Mouse (Mus musculus) limb, embryonic 15.5 days (tissue): ENCODE data around the gene Aftph. TPM values are rescaled to one million over a fixed set of nuclear protein-coding genes. Genes with fewer than 3 reads are reported as not detected.
A peak's percentile ranks its signal among the peaks of the same experiment; 100 is the strongest.

Source experiments
- ATAC-seq: fragments of 200-750 bp; cut with Nextera tagmentation; 2 replicates; pipeline ENCODE4 v1.8.0; 2017; ENCODE audit warnings: low read depth, moderate TSS enrichment; ENCODE audit not compliant: insufficient number of reproducible peaks, low FRiP score, low TSS enrichment
- H3K27ac ChIP-seq: fragments of 300-500 bp; sonication (generic); 2 replicates; pipeline ENCODE4 v1.5.1; 2015; ENCODE audit warnings: moderate library complexity, mild to moderate bottlenecking, inconsistent platforms
- H3K27me3 ChIP-seq: fragments of 300-500 bp; sonication (generic); 2 replicates; pipeline ENCODE4 v1.6.1; 2015; ENCODE audit warnings: inconsistent platforms
- H3K36me3 ChIP-seq: fragments of 300-500 bp; sonication (generic); 2 replicates; pipeline ENCODE4 v1.6.1; 2015; ENCODE audit warnings: inconsistent platforms
- H3K4me1 ChIP-seq: fragments of 300-500 bp; sonication (generic); 2 replicates; pipeline ENCODE4 v1.6.1; 2015; ENCODE audit warnings: inconsistent platforms
- H3K4me2 ChIP-seq: fragments of 300-500 bp; sonication (generic); 2 replicates; pipeline ENCODE4 v1.6.1; 2015; ENCODE audit warnings: mild to moderate bottlenecking, inconsistent platforms
- H3K4me3 ChIP-seq: fragments of 300-500 bp; sonication (generic); 2 replicates; pipeline ENCODE4 v1.5.1; 2015; ENCODE audit warnings: mild to moderate bottlenecking, inconsistent platforms
- H3K9ac ChIP-seq: fragments of 300-500 bp; sonication (generic); 2 replicates; pipeline ENCODE4 v1.6.1; 2015; ENCODE audit warnings: inconsistent platforms
- H3K9me3 ChIP-seq: fragments of 300-500 bp; sonication (generic); 2 replicates; pipeline ENCODE4 v1.6.1; 2016; ENCODE audit warnings: inconsistent platforms
- WGBS: fragments of 180-500 bp; shearing (Covaris S2); methylation state at CpG from one replicate; pipeline ENCODE4 v1.1.7; 2015; 5-methylcytosine and 5-hydroxymethylcytosine counted together
- polyA plus RNA-seq: library from polyadenylated mRNA; unstranded; fragments of >200 nt; fragmentation: Nextera tagmentation; extraction: Ambion mirVana; gene quantifications from 2 replicates; pipeline ENCODE4 v1.2.1, GENCODE M21; 2015

Gene Aftph
- polyA plus RNA-seq, 1 experiment from 2014 or later, result 22.6 TPM

- Histone ChIP-seq H3K27me3 (no peaks in the 10 kb centered on the region), H3K27ac (no peak overlapping the region), H3K4me1 (peaks cover 28% of the 10 kb centered on the region), H3K9ac (no peak overlapping the region), H3K36me3 (no peaks in the 10 kb centered on the region), H3K4me2 (no peak overlapping the region), H3K4me3 (no peak overlapping the region), H3K9me3 (no peaks in the 10 kb centered on the region)
- ATAC-seq, result no peak
- 85% methylated on average over 14 of the region's 14 CpGs for WGBS
Measured at GRCm38 (mm10) chr11:20660111-20661097, 81.0 kb downstream of the Aftph start.

- Histone ChIP-seq H3K9me3 (no peaks in the 10 kb centered on the region), H3K27ac (0 out of 2 replicates have a peak overlapping the region, but pooled peaks have one; percentile 33), H3K27me3 (no peaks in the 10 kb centered on the region), H3K4me3 (no peak overlapping the region), H3K4me2 (no peak overlapping the region), H3K36me3 (no peaks in the 10 kb centered on the region), H3K4me1 (peaks cover 36% of the 10 kb centered on the region), H3K9ac (no peak overlapping the region)
- 47% methylated on average over 3 of the region's 3 CpGs for WGBS
- no peak for ATAC-seq
Measured at GRCm38 (mm10) chr11:20659094-20659493, 82.3 kb downstream of the Aftph start.

- Histone ChIP-seq H3K27ac (peak overlapping the region; percentile 33; the same call in 1 of the 2 replicates), H3K4me3 (peak overlapping the region; percentile 0; the same call in 1 of the 2 replicates), H3K9me3 (no peaks in the 10 kb centered on the region), H3K4me2 (peak overlapping the region; percentile 22), H3K36me3 (0 out of 2 replicates have a peak, but pooled peaks cover 3% of the 10 kb centered on the region), H3K27me3 (no peaks in the 10 kb centered on the region), H3K4me1 (peaks cover 31% of the 10 kb centered on the region), H3K9ac (no peak overlapping the region)
- no peak for ATAC-seq
- WGBS, result 36% methylated on average over 10 of the region's 10 CpGs
Measured at GRCm38 (mm10) chr11:20656711-20657057, 84.7 kb downstream of the Aftph start.

DNA sequence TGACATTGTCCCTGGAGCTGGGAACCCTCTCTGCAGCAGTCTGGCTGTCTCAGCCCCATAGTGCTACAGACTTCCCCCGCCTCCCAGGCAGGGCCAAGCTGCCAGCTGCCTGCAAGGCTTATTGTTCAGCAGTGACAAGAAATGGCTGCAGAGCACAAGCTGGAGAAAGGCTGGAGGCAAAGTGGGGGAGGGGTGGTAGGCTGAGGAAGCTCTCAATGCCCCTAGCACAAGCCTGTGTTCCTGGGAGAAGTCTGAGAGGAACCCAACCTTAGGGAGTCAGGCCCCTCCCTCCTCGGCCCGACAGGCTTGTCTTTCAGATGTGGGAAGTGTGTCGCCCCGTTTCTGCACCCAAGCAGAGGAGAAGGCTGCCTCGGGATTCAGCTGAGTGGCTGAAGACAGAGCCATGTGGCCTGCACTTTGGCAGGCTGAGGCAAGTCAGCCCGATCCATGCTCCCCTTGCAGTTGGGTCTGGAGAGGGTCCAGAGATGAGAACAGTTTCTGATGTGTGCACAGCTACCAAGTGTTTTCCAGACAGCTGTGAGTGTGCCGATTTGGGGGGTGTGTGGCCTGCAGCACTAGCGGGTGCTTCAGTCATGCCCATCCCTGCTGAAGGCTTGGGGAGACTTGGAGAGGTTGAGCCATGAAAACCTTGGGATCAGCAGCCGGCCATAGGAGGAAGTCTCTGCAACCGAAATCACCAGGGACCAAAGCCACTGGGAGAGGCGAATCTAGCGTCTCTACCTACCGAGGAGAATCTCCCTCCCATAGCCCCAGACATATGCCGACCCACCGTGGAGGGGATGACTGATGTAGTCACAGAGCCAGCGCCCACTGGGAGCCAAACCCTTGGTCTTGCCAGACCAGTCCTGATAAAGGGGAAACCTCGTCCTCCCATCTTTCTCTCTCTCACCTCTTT, 85.3 kb downstream of the Aftph start:
- H3K4me1 ChIP-seq, result peaks cover 37% of the 10 kb centered on the region

GRCm38 (mm10) chr11:20651166-20651565, 90.2 kb downstream of the Aftph start:
- Histone ChIP-seq H3K27me3 (no peaks in the 10 kb centered on the region), H3K4me2 (no peak overlapping the region), H3K4me3 (no peak overlapping the region), H3K9ac (no peak overlapping the region), H3K4me1 (peaks cover 54% of the 10 kb centered on the region), H3K36me3 (peaks cover 14% of the 10 kb centered on the region), H3K9me3 (no peaks in the 10 kb centered on the region), H3K27ac (peak overlapping the region; percentile 0; the same call in 1 of the 2 replicates)
- ATAC-seq, result no peak
- WGBS, result 26% methylated on average over 1 of the region's 1 CpGs

More for the DNA sequence above, 85.3 kb downstream of the Aftph start:
- Histone ChIP-seq H3K4me2 (peak overlapping the region; percentile 22), H3K27me3 (no peaks in the 10 kb centered on the region), H3K27ac (peak overlapping the region; percentile 65), H3K4me3 (peak overlapping the region; percentile 0; the same call in 1 of the 2 replicates), H3K9ac (0 out of 2 replicates have a peak overlapping the region, but pooled peaks have one; percentile 0), H3K9me3 (no peaks in the 10 kb centered on the region), H3K36me3 (0 out of 2 replicates have a peak, but pooled peaks cover 3% of the 10 kb centered on the region)
- WGBS, result 18% methylated on average over 18 of the region's 18 CpGs
- ATAC-seq, result peak; percentile 57

GRCm38 (mm10) chr11:20650006-20650639, 91.3 kb downstream of the Aftph start:
- Histone ChIP-seq H3K36me3 (peaks cover 14% of the 10 kb centered on the region), H3K27me3 (no peaks in the 10 kb centered on the region), H3K4me1 (peaks cover 50% of the 10 kb centered on the region), H3K9ac (no peak overlapping the region), H3K4me2 (no peak overlapping the region), H3K9me3 (no peaks in the 10 kb centered on the region), H3K27ac (no peak overlapping the region), H3K4me3 (no peak overlapping the region)
- 78% methylated on average over 17 of the region's 17 CpGs for WGBS
- no peak for ATAC-seq

DNA sequence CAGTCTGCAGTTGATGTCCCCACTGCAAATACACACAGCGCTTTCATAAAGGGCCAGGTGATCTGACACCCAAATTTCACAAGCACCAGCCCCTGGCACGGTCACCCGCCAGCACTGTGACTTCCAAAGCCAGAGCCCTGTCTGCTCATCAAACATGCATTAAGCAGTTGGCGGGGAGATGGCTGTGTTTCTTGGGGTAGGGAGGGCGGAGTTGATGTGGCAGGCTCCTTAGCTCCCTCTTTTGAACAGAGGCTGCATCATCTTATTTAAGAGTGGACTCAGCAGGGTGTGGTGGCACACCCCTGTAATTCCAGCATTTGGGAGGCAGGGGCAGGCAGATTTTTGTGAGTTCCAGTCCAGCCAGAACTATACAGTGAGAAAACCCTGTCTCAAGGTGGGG, 91.9 kb downstream of the Aftph start:
- no peak overlapping the region for H3K9ac ChIP-seq
- no peak overlapping the region for H3K4me3 ChIP-seq
- no peak for ATAC-seq
- no peaks in the 10 kb centered on the region for H3K27me3 ChIP-seq
- peaks cover 14% of the 10 kb centered on the region for H3K36me3 ChIP-seq
- 62% methylated on average over 5 of the region's 5 CpGs for WGBS
- H3K27ac ChIP-seq, result peak overlapping the region; percentile 22; the same call in 1 of the 2 replicates
- no peak overlapping the region for H3K4me2 ChIP-seq
- no peaks in the 10 kb centered on the region for H3K9me3 ChIP-seq
- H3K4me1 ChIP-seq, result peaks cover 50% of the 10 kb centered on the region

- no peak overlapping the region for H3K9ac ChIP-seq
- no peak overlapping the region for H3K4me2 ChIP-seq
- peaks cover 54% of the 10 kb centered on the region for H3K4me1 ChIP-seq
- H3K27ac ChIP-seq, result 0 out of 2 replicates have a peak overlapping the region, but pooled peaks have one; percentile 30
- H3K9me3 ChIP-seq, result no peaks in the 10 kb centered on the region
- no peak overlapping the region for H3K4me3 ChIP-seq
- ATAC-seq, result 0 out of 2 replicates have a peak, but pooled peaks have one; percentile 42
- H3K27me3 ChIP-seq, result no peaks in the 10 kb centered on the region
- 48% methylated on average over 19 of the region's 19 CpGs for WGBS
- H3K36me3 ChIP-seq, result peaks cover 12% of the 10 kb centered on the region
Measured at GRCm38 (mm10) chr11:20647902-20648625, 93.3 kb downstream of the Aftph start.

- Histone ChIP-seq H3K27me3 (no peaks in the 10 kb centered on the region), H3K36me3 (peaks cover 12% of the 10 kb centered on the region), H3K9ac (no peak overlapping the region), H3K4me1 (peaks cover 54% of the 10 kb centered on the region), H3K9me3 (no peaks in the 10 kb centered on the region), H3K27ac (peak overlapping the region; percentile 30; the same call in 1 of the 2 replicates), H3K4me2 (no peak overlapping the region), H3K4me3 (no peak overlapping the region)
- ATAC-seq, result no peak
- 50% methylated on average over 10 of the region's 10 CpGs for WGBS
Measured at GRCm38 (mm10) chr11:20646986-20647726, 94.2 kb downstream of the Aftph start.

DNA sequence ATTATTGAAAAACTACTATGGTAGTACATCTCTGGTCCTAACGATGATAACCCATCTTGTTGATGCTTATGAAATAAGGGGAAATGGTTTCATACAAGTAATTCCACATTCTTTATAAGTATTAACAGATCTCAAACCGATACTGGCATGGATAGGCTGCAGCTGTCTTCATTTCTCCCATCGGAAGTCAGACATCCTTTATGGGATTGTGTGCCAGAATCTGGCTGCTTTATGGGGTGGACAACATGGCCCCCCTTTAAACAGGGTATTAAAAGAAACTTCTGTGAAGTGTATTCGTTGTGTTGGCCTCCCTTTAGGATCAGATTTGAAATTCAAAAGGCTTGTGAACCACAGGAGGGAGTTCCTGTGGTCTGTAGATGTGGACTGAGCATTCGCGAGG, 95.2 kb downstream of the Aftph start:
- Histone ChIP-seq H3K27ac (0 out of 2 replicates have a peak overlapping the region, but pooled peaks have one; percentile 47), H3K9me3 (no peaks in the 10 kb centered on the region), H3K4me2 (no peak overlapping the region), H3K9ac (no peak overlapping the region), H3K36me3 (peaks cover 12% of the 10 kb centered on the region), H3K27me3 (no peaks in the 10 kb centered on the region), H3K4me1 (peaks cover 51% of the 10 kb centered on the region), H3K4me3 (no peak overlapping the region)
- 25% methylated on average over 6 of the region's 6 CpGs for WGBS
- no peak for ATAC-seq
